Mouse (Mus musculus) embryo, embryonic 11.5 days (tissue): Measurements from ENCODE around the gene Cped1.
"Not testable (repeated sequence)": the region's sequence is repeated elsewhere in the genome, so short reads cannot be mapped to it uniquely, and the experiment has no call there.

Experiments
- DNase-seq: peaks from one replicate; pipeline ENCODE4 v3.0.0-alpha.2; 2012; ENCODE audit warnings: low read depth, low spot score

The Cped1 gene

GRCm38 (mm10) chr6:22078686-22079264 lies 93.1 kb downstream of the Cped1 start:
- DNase-seq, result no peak

- no peak for DNase-seq
Measured at GRCm38 (mm10) chr6:22086056-22086455, 100.3 kb downstream of the Cped1 start.

GRCm38 (mm10) chr6:22088346-22089064 lies 102.8 kb downstream of the Cped1 start:
- peak; percentile 41 for DNase-seq

- no peak for DNase-seq
Measured at GRCm38 (mm10) chr6:22091773-22092172, 106.1 kb downstream of the Cped1 start.

- DNase-seq, result no peak
Measured at GRCm38 (mm10) chr6:22093792-22094191, 108.1 kb downstream of the Cped1 start.

GRCm38 (mm10) chr6:22097709-22098108 lies 112.0 kb downstream of the Cped1 start:
- no peak for DNase-seq

GRCm38 (mm10) chr6:22099832-22100231 lies 114.1 kb downstream of the Cped1 start:
- no peak for DNase-seq

- DNase-seq, result no peak
Measured at GRCm38 (mm10) chr6:22101939-22102338, 116.2 kb downstream of the Cped1 start.

GRCm38 (mm10) chr6:22102752-22103151 lies 117.0 kb downstream of the Cped1 start:
- no peak for DNase-seq

- DNase-seq, result no peak
Measured at GRCm38 (mm10) chr6:22103713-22104112, 118.0 kb downstream of the Cped1 start.

- DNase-seq, result no peak
Measured at GRCm38 (mm10) chr6:22104211-22104610, 118.5 kb downstream of the Cped1 start.

- DNase-seq, result no peak
Measured at GRCm38 (mm10) chr6:22114079-22114478, 128.4 kb downstream of the Cped1 start.

- DNase-seq, result no peak
Measured at GRCm38 (mm10) chr6:22116679-22117078, 131.0 kb downstream of the Cped1 start.

GRCm38 (mm10) chr6:22122080-22122479 lies 136.4 kb downstream of the Cped1 start:
- DNase-seq, result peak; percentile 58

- no peak for DNase-seq
Measured at GRCm38 (mm10) chr6:22122693-22123092, 137.0 kb downstream of the Cped1 start.

- no peak for DNase-seq
Measured at GRCm38 (mm10) chr6:22123332-22123731, 137.6 kb downstream of the Cped1 start.

GRCm38 (mm10) chr6:22124575-22125330 lies 139.0 kb downstream of the Cped1 start:
- not testable (repeated sequence) for DNase-seq

- DNase-seq, result no peak
Measured at GRCm38 (mm10) chr6:22135038-22135631, 149.4 kb downstream of the Cped1 start.

- DNase-seq, result no peak
Measured at GRCm38 (mm10) chr6:22136805-22137204, 151.1 kb downstream of the Cped1 start.

- DNase-seq, result no peak
Measured at GRCm38 (mm10) chr6:22140786-22141185, 155.1 kb downstream of the Cped1 start.

GRCm38 (mm10) chr6:22147236-22147635 lies 161.5 kb downstream of the Cped1 start:
- DNase-seq, result no peak

- DNase-seq, result no peak
Measured at GRCm38 (mm10) chr6:22148511-22148910, 162.8 kb downstream of the Cped1 start.
